Mouse (Mus musculus) v-Abl transformed pro-B cells (cell line): Measurements from ENCODE around the gene Sept1.

Source experiments
- in situ Hi-C, 2 experiments: fragments of 400-800 bp; cut with MboI; formaldehyde crosslinking; loops; one replicate each; pipeline ENCODE4 v1.15.1; 2025; ENCODE audit not compliant: unreplicated experiment in 2 of 2

Sept1 gene

GRCm38 (mm10) chr7:127223515-127224478 is 9.1 kb downstream of the Sept1 start:
- in situ Hi-C loops: loop anchor here (10.0 kb wide), 2 partner anchors 109 to 199 kb away; partner anchors contain the start of genes Gm42742 (in 1 of the 2), Maz (in 1 of the 2) and Prrt2 (in 1 of the 2)

GRCm38 (mm10) chr7:127223106-127223505 is 9.8 kb downstream of the Sept1 start:
- in situ Hi-C loops: loop anchor here (10.0 kb wide), 2 partner anchors 108 to 198 kb away; partner anchors contain the start of genes Gm42742 (in 1 of the 2), Maz (in 1 of the 2) and Prrt2 (in 1 of the 2)

GRCm38 (mm10) chr7:127220440-127220839 is 12.5 kb downstream of the Sept1 start:
- in situ Hi-C loops: loop anchor here (10.0 kb wide), 2 partner anchors 106 to 196 kb away; partner anchors contain the start of genes Gm42742 (in 1 of the 2), Maz (in 1 of the 2) and Prrt2 (in 1 of the 2)

- in situ Hi-C loops: loop anchor here in 1 of 2 experiments (10.0 kb wide), 1 partner anchor 394 kb away; no protein-coding TSS in a partner anchor
Observed at GRCm38 (mm10) chr7:127218670-127219069, 14.3 kb downstream of the Sept1 start.

GRCm38 (mm10) chr7:127217901-127218642 is 14.9 kb downstream of the Sept1 start:
- in situ Hi-C loops: loop anchor here in 1 of 2 experiments (10.0 kb wide), 1 partner anchor 393 kb away; no protein-coding TSS in a partner anchor

GRCm38 (mm10) chr7:127217475-127217874 is 15.5 kb downstream of the Sept1 start:
- in situ Hi-C loops: loop anchor here in 1 of 2 experiments (10.0 kb wide), 1 partner anchor 393 kb away; no protein-coding TSS in a partner anchor

- in situ Hi-C loops: loop anchor here in 1 of 2 experiments (10.0 kb wide), 1 partner anchor 392 kb away; no protein-coding TSS in a partner anchor
Observed at GRCm38 (mm10) chr7:127216307-127216706, 16.6 kb downstream of the Sept1 start.

GRCm38 (mm10) chr7:127214981-127215871 is 17.7 kb downstream of the Sept1 start:
- in situ Hi-C loops: loop anchor here in 1 of 2 experiments (10.0 kb wide), 1 partner anchor 390 kb away; no protein-coding TSS in a partner anchor

GRCm38 (mm10) chr7:127214521-127214920 is 18.4 kb downstream of the Sept1 start:
- in situ Hi-C loops: loop anchor here in 1 of 2 experiments (10.0 kb wide), 1 partner anchor 390 kb away; no protein-coding TSS in a partner anchor

GRCm38 (mm10) chr7:127213930-127214329 is 19.0 kb downstream of the Sept1 start:
- in situ Hi-C loops: loop anchor here in 1 of 2 experiments (10.0 kb wide), 1 partner anchor 389 kb away; no protein-coding TSS in a partner anchor

GRCm38 (mm10) chr7:127213485-127213884 is 19.4 kb downstream of the Sept1 start:
- in situ Hi-C loops: loop anchor here in 1 of 2 experiments (10.0 kb wide), 1 partner anchor 389 kb away; no protein-coding TSS in a partner anchor

GRCm38 (mm10) chr7:127212432-127213250 is 20.3 kb downstream of the Sept1 start:
- in situ Hi-C loops: loop anchor here in 1 of 2 experiments (10.0 kb wide), 1 partner anchor 388 kb away; no protein-coding TSS in a partner anchor

- in situ Hi-C loops: loop anchor here in 1 of 2 experiments (10.0 kb wide), 1 partner anchor 386 kb away; no protein-coding TSS in a partner anchor
Observed at GRCm38 (mm10) chr7:127211014-127211745, 21.8 kb downstream of the Sept1 start.

- in situ Hi-C loops: loop anchor here in 1 of 2 experiments (10.0 kb wide), 1 partner anchor 385 kb away; no protein-coding TSS in a partner anchor
Observed at GRCm38 (mm10) chr7:127210266-127210665, 22.7 kb downstream of the Sept1 start.

GRCm38 (mm10) chr7:127209851-127210250 is 23.1 kb downstream of the Sept1 start:
- in situ Hi-C loops: loop anchor here in 1 of 2 experiments (10.0 kb wide), 1 partner anchor 385 kb away; no protein-coding TSS in a partner anchor

- in situ Hi-C loops: no loop called here
Observed at GRCm38 (mm10) chr7:127208553-127209438, 24.1 kb downstream of the Sept1 start, which contains the start of gene Mylpf. Mylpf (plus strand) TSS chr7:127208890.
